Mouse (Mus musculus) brain, embryonic 14.5 days (tissue): ENCODE data around the gene Asap3.

Experiments used
- CTCF ChIP-seq: fragments of 200-500 bp; IDR thresholded peaks from 2 replicates; pipeline ENCODE4 v1.5.1; 2012; ENCODE audit warnings: inconsistent platforms, mild to moderate bottlenecking, moderate library complexity, borderline replicate concordance; ENCODE audit not compliant: insufficient read depth, insufficient read length; ENCODE audit errors: extremely low read depth
- POLR2A ChIP-seq: fragments of 200-500 bp; IDR thresholded peaks from 2 replicates; pipeline ENCODE4 v1.6.1; 2012; ENCODE audit warnings: mild to moderate bottlenecking, inconsistent platforms, borderline replicate concordance; ENCODE audit not compliant: poor library complexity, insufficient read depth, insufficient read length, severe bottlenecking; ENCODE audit errors: extremely low read depth

DNA sequence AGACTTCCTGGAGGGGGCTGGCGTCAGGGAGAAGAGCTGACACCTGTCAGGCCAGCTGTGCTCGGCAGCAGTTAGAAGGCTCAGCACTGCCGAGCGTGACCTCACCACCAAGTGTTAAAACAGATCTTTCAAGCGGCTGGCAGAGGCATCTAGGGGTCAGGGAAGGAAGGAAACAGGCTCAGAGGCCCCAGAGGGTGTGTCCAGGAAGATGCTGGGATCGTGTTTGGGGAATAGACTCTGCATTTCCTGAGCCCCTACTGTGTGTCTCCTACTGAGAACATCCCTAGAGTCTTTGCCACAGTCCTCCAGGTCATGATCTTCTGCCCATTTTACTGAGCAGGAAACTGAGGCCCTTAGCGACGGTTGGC is 28.9 kb upstream of the Asap3 start:
- TF ChIP-seq POLR2A (no peak), CTCF (no peak)
